Mouse (Mus musculus) c-Kit-positive CD71-positive TER-119-positive erythroid progenitor cells, embryonic 14.5 days (primary cell): Measurements from ENCODE around the gene Fbxo10.
"Not testable (repeated sequence)": the region's sequence is repeated elsewhere in the genome, so short reads cannot be mapped to it uniquely, and the experiment has no call there.

ENCODE experiments used
- DNase-seq: peaks from one replicate; pipeline ENCODE4 v3.0.0-alpha.2; 2013; ENCODE audit warnings: low spot score

The Fbxo10 gene

GRCm38 (mm10) chr4:45084021-45084894, at the start of gene Fbxo10:
TSS of gene Fbxo10 (minus strand) at chr4:45084604.
- peak; percentile 90 for DNase-seq

GRCm38 (mm10) chr4:45131021-45131420, 46.6 kb upstream of the Fbxo10 start:
- DNase-seq = no peak

- DNase-seq = no peak
Measured at GRCm38 (mm10) chr4:45121311-45121710, 36.9 kb upstream of the Fbxo10 start.

GRCm38 (mm10) chr4:45108456-45109110, 24.2 kb upstream of the Fbxo10 start:
- no peak for DNase-seq

- DNase-seq = peak; percentile 82
Measured at GRCm38 (mm10) chr4:45107601-45108277, 23.3 kb upstream of the Fbxo10 start, which contains the start of gene Tomm5. TSS of gene Tomm5 (minus strand) at chr4:45108114.

- DNase-seq = peak; percentile 14
Measured at GRCm38 (mm10) chr4:45107066-45107465, 22.7 kb upstream of the Fbxo10 start.

- DNase-seq = peak; percentile 31
Measured at GRCm38 (mm10) chr4:45106409-45106808, 22.0 kb upstream of the Fbxo10 start.

GRCm38 (mm10) chr4:45097198-45097872, 12.9 kb upstream of the Fbxo10 start:
- DNase-seq = peak; percentile 75

GRCm38 (mm10) chr4:45084895-45085290, 489 bp upstream of the Fbxo10 start:
- no peak for DNase-seq

- DNase-seq = no peak
Measured at GRCm38 (mm10) chr4:45083487-45083886, 917 bp downstream of the Fbxo10 start.

- no peak for DNase-seq
Measured at GRCm38 (mm10) chr4:45082951-45083350, 1.5 kb downstream of the Fbxo10 start.

GRCm38 (mm10) chr4:45081041-45081440, 3.4 kb downstream of the Fbxo10 start:
- DNase-seq = not testable (repeated sequence)

- DNase-seq = peak; percentile 60
Measured at GRCm38 (mm10) chr4:45073544-45073943, 10.9 kb downstream of the Fbxo10 start.

GRCm38 (mm10) chr4:45072261-45072973, 12.0 kb downstream of the Fbxo10 start:
- DNase-seq = no peak

- no peak for DNase-seq
Measured at GRCm38 (mm10) chr4:45067742-45068141, 16.7 kb downstream of the Fbxo10 start.

GRCm38 (mm10) chr4:45066036-45066730, 18.2 kb downstream of the Fbxo10 start:
- DNase-seq = no peak

GRCm38 (mm10) chr4:45064577-45064976, 19.8 kb downstream of the Fbxo10 start:
- DNase-seq = no peak

- not testable (repeated sequence) for DNase-seq
Measured at GRCm38 (mm10) chr4:45063836-45064235, 20.6 kb downstream of the Fbxo10 start.

GRCm38 (mm10) chr4:45055451-45055850, 29.0 kb downstream of the Fbxo10 start:
- no peak for DNase-seq

GRCm38 (mm10) chr4:45054862-45055261, 29.5 kb downstream of the Fbxo10 start:
- DNase-seq = no peak

- no peak for DNase-seq
Measured at GRCm38 (mm10) chr4:45047956-45048355, 36.4 kb downstream of the Fbxo10 start.
